Mouse (Mus musculus): ENCODE measurements around the gene Prss30.
"Not testable (repeated sequence)": the region's sequence is repeated elsewhere in the genome, so short reads cannot be mapped to it uniquely, and the experiment has no call there.

Prss30 gene

DNA sequence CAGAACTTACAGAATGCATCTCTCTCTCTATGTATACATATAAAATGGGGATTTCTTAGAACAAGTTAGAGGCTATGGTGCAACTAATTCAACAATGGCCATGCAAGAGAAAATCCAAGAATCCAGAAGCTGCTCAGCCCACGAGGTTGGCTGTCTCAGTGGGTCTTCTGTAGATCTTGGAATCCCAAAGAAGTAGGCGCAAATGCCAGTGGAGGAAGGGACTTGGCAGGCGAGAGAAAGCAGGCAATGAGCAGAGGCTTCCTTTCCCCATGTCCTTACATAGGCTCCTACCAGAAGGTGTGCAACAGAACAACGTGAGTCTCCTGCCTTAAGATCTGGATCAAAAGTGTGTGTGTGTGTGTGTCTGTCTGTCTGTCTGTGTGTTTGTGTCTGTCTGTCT is 32.9 kb downstream of the Prss30 start:
- in situ Hi-C loops (cut with MboI; ENCODE audit: low pct_unique_long_range_greater_than_20kb in 1 of 2, low sequenced_read_pairs in 2 of 2, unreplicated experiment in 1 of 2), result not testable (repeated sequence)

DNA sequence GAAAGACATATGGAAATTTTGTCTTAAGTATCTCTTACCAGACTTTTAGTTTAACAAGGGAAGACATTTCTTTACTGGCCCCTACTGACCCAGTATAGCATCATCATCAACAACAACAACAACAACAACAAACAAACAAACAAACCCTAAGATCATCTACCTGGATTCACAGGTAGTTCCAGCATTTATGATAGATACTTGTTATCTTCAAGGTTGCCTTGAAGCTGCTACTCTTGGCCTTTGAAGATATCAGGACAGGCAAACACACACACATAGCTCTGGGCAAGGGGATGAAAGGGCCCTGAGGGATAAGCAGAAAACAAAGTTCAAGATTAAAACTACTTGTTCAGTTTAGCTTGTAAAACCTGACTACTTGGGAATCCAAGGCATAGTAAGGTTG is 39.0 kb downstream of the Prss30 start, which contains the start of gene Sbp:
TSS of gene Sbp (plus strand) at position 301 of the 400 bp plus-strand sequence.
- in situ Hi-C loops (cut with MboI; ENCODE audit: low pct_unique_long_range_greater_than_20kb in 1 of 2, low sequenced_read_pairs in 2 of 2, unreplicated experiment in 1 of 2), result no loop called here

DNA sequence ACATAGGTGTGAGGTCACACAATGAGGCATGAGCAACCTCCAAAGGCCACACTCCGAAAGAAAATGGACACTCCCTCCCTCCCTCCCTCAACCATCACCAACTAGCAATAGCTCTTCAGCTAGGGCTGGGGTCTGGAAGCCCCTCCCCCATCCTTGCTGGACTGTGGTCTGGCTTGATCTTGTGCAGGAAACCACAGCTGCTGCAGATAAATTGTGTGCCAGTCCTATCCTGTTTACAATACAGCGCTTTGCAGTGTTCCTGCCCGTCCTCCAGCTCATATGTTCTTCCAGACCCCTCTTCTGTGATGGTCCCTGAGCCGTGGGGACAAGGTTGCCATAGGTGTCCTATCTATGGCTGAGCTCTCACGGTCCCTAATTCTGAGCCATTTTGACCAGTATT is 49.2 kb downstream of the Prss30 start:
- in situ Hi-C loops (cut with MboI; ENCODE audit: low pct_unique_long_range_greater_than_20kb in 1 of 2, low sequenced_read_pairs in 2 of 2, unreplicated experiment in 1 of 2), result no loop called here

DNA sequence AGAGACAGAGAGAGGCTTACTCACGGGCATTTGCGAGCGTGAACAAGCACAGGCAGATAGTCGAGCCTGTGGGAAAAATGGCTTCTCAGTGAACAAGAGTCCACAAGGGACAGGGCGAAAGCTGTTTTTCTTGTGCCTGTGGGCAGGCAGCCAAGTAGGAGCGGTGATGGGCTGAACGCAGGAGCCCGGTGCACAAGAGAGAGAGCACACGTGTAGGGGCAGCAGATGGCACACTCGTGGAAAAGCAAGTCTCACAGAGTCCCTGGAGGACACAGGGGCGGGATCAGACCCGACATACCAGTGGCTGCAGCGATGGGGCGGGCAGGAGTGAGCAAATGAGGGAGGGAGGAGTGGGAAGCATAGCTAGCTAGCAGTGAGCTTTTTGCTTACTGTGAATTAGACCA is 55.3 kb downstream of the Prss30 start:
- in situ Hi-C loops (cut with MboI; ENCODE audit: low pct_unique_long_range_greater_than_20kb in 1 of 2, low sequenced_read_pairs in 2 of 2, unreplicated experiment in 1 of 2), result no loop called here

DNA sequence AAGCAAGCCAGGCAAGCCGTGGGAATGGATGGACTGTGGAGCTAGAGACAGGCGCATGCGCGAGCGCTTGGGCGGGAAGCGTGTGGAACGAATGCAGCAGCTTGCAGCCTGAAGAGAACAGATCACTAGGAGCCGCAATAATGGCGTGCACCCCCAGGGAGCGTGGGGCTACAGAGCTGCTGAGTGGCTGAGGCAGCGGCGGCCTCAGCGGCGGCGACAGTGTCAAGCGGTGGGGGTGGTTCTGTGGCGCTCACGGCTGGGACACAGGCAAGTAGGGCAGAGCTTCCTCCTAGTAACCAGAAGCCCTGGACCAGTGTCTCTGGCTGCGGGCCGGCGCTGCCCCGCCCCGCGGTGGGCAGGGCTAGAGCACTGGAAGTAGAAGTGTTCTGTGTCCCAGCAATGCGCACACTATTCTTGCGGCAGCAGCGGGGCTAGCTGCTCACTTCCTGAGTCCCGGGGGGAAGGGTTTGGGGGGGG is 55.8 kb downstream of the Prss30 start:
- in situ Hi-C loops (cut with MboI; ENCODE audit: low pct_unique_long_range_greater_than_20kb in 1 of 2, low sequenced_read_pairs in 2 of 2, unreplicated experiment in 1 of 2), result loop anchor here in 1 of 2 experiments (25.0 kb wide), 1 partner anchor 363 kb away; no protein-coding TSS in a partner anchor
